Mouse (Mus musculus) stomach, postnatal 0 days (tissue): ENCODE data around the gene Gm49486. TPM values are rescaled to one million over a fixed set of nuclear protein-coding genes. Genes with fewer than 3 reads are reported as not detected.
A peak's percentile ranks its signal among the peaks of the same experiment; 100 is the strongest.

Source experiments
- ATAC-seq: fragments of 200-750 bp; cut with Nextera tagmentation; 2 replicates; pipeline ENCODE4 v1.8.0; 2017; ENCODE audit not compliant: low FRiP score, low TSS enrichment
- DNase-seq: peaks from one replicate; pipeline ENCODE4 v3.0.0-alpha.2; 2016; ENCODE audit warnings: low spot score
- H3K27ac ChIP-seq: fragments of 300-500 bp; sonication (generic); replicated peaks from 2 replicates; pipeline ENCODE4 v1.5.1; 2014; ENCODE audit warnings: mild to moderate bottlenecking, control low read depth
- H3K27me3 ChIP-seq: fragments of 300-500 bp; sonication (generic); 2 replicates; pipeline ENCODE4 v1.6.1; 2014; ENCODE audit warnings: low read length; ENCODE audit not compliant: control insufficient read depth, insufficient read depth
- H3K36me3 ChIP-seq: fragments of 300-500 bp; sonication (generic); 2 replicates; pipeline ENCODE4 v1.6.1; 2014; ENCODE audit warnings: low read length, mixed read lengths; ENCODE audit not compliant: control insufficient read depth, insufficient read depth
- H3K4me1 ChIP-seq: fragments of 300-500 bp; sonication (generic); replicated peaks from 2 replicates; pipeline ENCODE4 v1.6.1; 2014; ENCODE audit warnings: antibody characterized with exemption; ENCODE audit not compliant: control insufficient read depth, insufficient read depth
- H3K4me2 ChIP-seq: fragments of 300-500 bp; sonication (generic); replicated peaks from 2 replicates; pipeline ENCODE4 v1.6.1; 2014; ENCODE audit warnings: low read depth, mild to moderate bottlenecking, control low read depth, moderate library complexity
- H3K4me3 ChIP-seq: fragments of 300-500 bp; sonication (generic); 2 replicates; pipeline ENCODE4 v1.5.1; 2014; ENCODE audit warnings: low read depth, low read length, control low read depth
- H3K9ac ChIP-seq: fragments of 300-500 bp; sonication (generic); 2 replicates; pipeline ENCODE4 v1.6.1; 2014; ENCODE audit warnings: mild to moderate bottlenecking, low read length, control low read depth, mixed read lengths
- H3K9me3 ChIP-seq: fragments of 300-500 bp; sonication (generic); 2 replicates; pipeline ENCODE4 v1.6.1; 2016; ENCODE audit warnings: low read length; ENCODE audit not compliant: control insufficient read depth
- CTCF ChIP-seq: IDR thresholded peaks from 2 replicates; pipeline ENCODE4 v1.5.1; 2016; ENCODE audit warnings: antibody characterized with exemption, low read depth, mild to moderate bottlenecking, moderate library complexity
- EP300 ChIP-seq: optimal IDR thresholded peaks from 2 replicates; pipeline ENCODE3; 2016; ENCODE audit warnings: antibody characterized with exemption
- WGBS: fragments of 180-500 bp; shearing (Covaris S2); extraction: QIAGEN DNeasy Blood & Tissue Kit; methylation state at CpG from one replicate; pipeline ENCODE4 v1.1.7; 2014; 5-methylcytosine and 5-hydroxymethylcytosine counted together
- polyA plus RNA-seq: library from polyadenylated mRNA; unstranded; fragments of >200 nt; fragmentation: Nextera tagmentation; extraction: Ambion mirVana; gene quantifications from 2 replicates; pipeline ENCODE4 v1.2.1, GENCODE M21; 2015

Gm49486 gene
- polyA plus RNA-seq, 1 experiment from 2014 or later = 0.27 TPM

GRCm38 (mm10) chr15:79265384-79265783 lies 36.2 kb downstream of the Gm49486 start:
- no peak overlapping the region for H3K4me3 ChIP-seq
- H3K36me3 ChIP-seq = no peaks in the 10 kb centered on the region
- no peak overlapping the region for H3K9ac ChIP-seq
- H3K4me1 ChIP-seq = peaks cover 6% of the 10 kb centered on the region; the same call in 1 of the 2 replicates
- no peak overlapping the region for H3K4me2 ChIP-seq
- no peak for DNase-seq
- H3K27ac ChIP-seq = no peak overlapping the region
- no peak for ATAC-seq
- no peaks in the 10 kb centered on the region for H3K9me3 ChIP-seq
- no peak for TF ChIP-seq CTCF
- TF ChIP-seq EP300 = no peak
- no peaks in the 10 kb centered on the region for H3K27me3 ChIP-seq
- WGBS = 51% methylated on average over 4 of the region's 4 CpGs

- Histone ChIP-seq H3K4me1 (peaks cover 4% of the 10 kb centered on the region), H3K4me3 (no peak overlapping the region), H3K4me2 (no peak overlapping the region), H3K9ac (no peak overlapping the region), H3K9me3 (no peaks in the 10 kb centered on the region), H3K27me3 (no peaks in the 10 kb centered on the region), H3K27ac (no peak overlapping the region), H3K36me3 (no peaks in the 10 kb centered on the region)
- DNase-seq = no peak
- no peak for ATAC-seq
- WGBS = 13% methylated on average over 1 of the region's 1 CpGs
- no peak for TF ChIP-seq EP300
- TF ChIP-seq CTCF = no peak
These were observed 39.3 kb downstream of the Gm49486 start for GRCm38 (mm10) chr15:79268521-79268920.

- ATAC-seq (peak; percentile 71), DNase-seq (peak; percentile 89)
- H3K27ac ChIP-seq = peak overlapping the region; percentile 40; the same call in 1 of the 2 replicates
- H3K36me3 ChIP-seq = no peaks in the 10 kb centered on the region
- H3K9ac ChIP-seq = peak overlapping the region; percentile 27
- WGBS = 3% methylated on average over 33 of the region's 33 CpGs
- peaks cover 4% of the 10 kb centered on the region for H3K4me1 ChIP-seq
- H3K4me2 ChIP-seq = peak overlapping the region; percentile 61
- H3K4me3 ChIP-seq = peak overlapping the region; percentile 26
- no peaks in the 10 kb centered on the region for H3K27me3 ChIP-seq
- no peaks in the 10 kb centered on the region for H3K9me3 ChIP-seq
- no peak for TF ChIP-seq EP300
- TF ChIP-seq CTCF = peak; percentile 16; the same call in 1 of the 2 replicates
These were observed 41.3 kb downstream of the Gm49486 start for GRCm38 (mm10) chr15:79270317-79271123.

GRCm38 (mm10) chr15:79271124-79271746 lies 42.0 kb downstream of the Gm49486 start:
- TF ChIP-seq EP300 (no peak), CTCF (peak; percentile 83)
- DNase-seq (peak; percentile 72), ATAC-seq (peak; percentile 48)
- Histone ChIP-seq H3K4me1 (peaks cover 4% of the 10 kb centered on the region), H3K27ac (no peak overlapping the region), H3K36me3 (no peaks in the 10 kb centered on the region), H3K9ac (no peak overlapping the region), H3K9me3 (no peaks in the 10 kb centered on the region), H3K4me2 (peak overlapping the region; percentile 61), H3K4me3 (peak overlapping the region; percentile 26; the same call in 1 of the 2 replicates), H3K27me3 (no peaks in the 10 kb centered on the region)
- 16% methylated on average over 17 of the region's 17 CpGs for WGBS

- no peaks in the 10 kb centered on the region for H3K27me3 ChIP-seq
- TF ChIP-seq EP300 = no peak
- H3K9ac ChIP-seq = no peak overlapping the region
- peaks cover 4% of the 10 kb centered on the region for H3K4me1 ChIP-seq
- DNase-seq (no peak), ATAC-seq (no peak)
- H3K36me3 ChIP-seq = no peaks in the 10 kb centered on the region
- WGBS = 73% methylated on average over 10 of the region's 10 CpGs
- H3K9me3 ChIP-seq = no peaks in the 10 kb centered on the region
- H3K4me2 ChIP-seq = no peak overlapping the region
- H3K4me3 ChIP-seq = no peak overlapping the region
- H3K27ac ChIP-seq = no peak overlapping the region
These were observed 43.8 kb downstream of the Gm49486 start for GRCm38 (mm10) chr15:79273020-79273419.

GRCm38 (mm10) chr15:79277728-79278127 lies 48.5 kb downstream of the Gm49486 start:
- Histone ChIP-seq H3K27me3 (no peaks in the 10 kb centered on the region), H3K4me2 (no peak overlapping the region), H3K4me3 (no peak overlapping the region), H3K36me3 (no peaks in the 10 kb centered on the region), H3K4me1 (peaks cover 4% of the 10 kb centered on the region; the same call in 1 of the 2 replicates), H3K9ac (no peak overlapping the region), H3K9me3 (no peaks in the 10 kb centered on the region), H3K27ac (no peak overlapping the region)
- TF ChIP-seq EP300 (no peak), CTCF (no peak)
- 61% methylated on average over 10 of the region's 10 CpGs for WGBS
- ATAC-seq (no peak), DNase-seq (no peak)
